Mouse (Mus musculus): ENCODE measurements around the gene Chst7. TPM values are rescaled to one million over a fixed set of nuclear protein-coding genes. Genes with fewer than 3 reads are reported as not detected.

Chst7 gene
- 7.1 and 8.6 TPM in 2 replicates for polyA plus RNA-seq (2015; fragmentation: Nextera tagmentation; extraction: Ambion mirVana)

GRCm38 (mm10) chrX:20059381-20059971, at the start of gene Chst7:
Gene Chst7 (plus strand): TSS chrX:20059560.
- no peaks in the 10 kb centered on the region for H3K9me3 ChIP-seq
- H3K4me3 ChIP-seq: peak within 1 kb of the TSS; percentile 46
- peak; percentile 85 for ATAC-seq (ENCODE audit: low FRiP score, low read depth)
- H3K27ac ChIP-seq (replicated peaks): no peak within 1 kb of the TSS
- H3K4me1 ChIP-seq (replicated peaks): no peaks in the 10 kb centered on the region
- H3K4me2 ChIP-seq: peak within 1 kb of the TSS; percentile 74
- H3K27me3 ChIP-seq: no peaks in the 10 kb centered on the region
- peak within 1 kb of the TSS; percentile 28 for H3K9ac ChIP-seq
- H3K36me3 ChIP-seq: no peaks in the 10 kb centered on the region
- 25% methylated on average over 40 of the region's 40 CpGs for WGBS

- Histone ChIP-seq H3K9me3 (no peaks in the 10 kb centered on the region), H3K4me3 (no peak overlapping the region), H3K27ac (replicated peaks) (no peak overlapping the region), H3K36me3 (no peaks in the 10 kb centered on the region), H3K27me3 (no peaks in the 10 kb centered on the region), H3K4me2 (no peak overlapping the region), H3K4me1 (replicated peaks) (no peaks in the 10 kb centered on the region), H3K9ac (no peak overlapping the region)
- WGBS: 94% methylated on average over 2 of the region's 2 CpGs
- no peak for ATAC-seq (ENCODE audit: low FRiP score, low read depth)
Measured at GRCm38 (mm10) chrX:20012211-20012610, 47.1 kb upstream of the Chst7 start.

- Histone ChIP-seq H3K27ac (replicated peaks) (no peak overlapping the region), H3K9me3 (no peaks in the 10 kb centered on the region), H3K36me3 (no peaks in the 10 kb centered on the region), H3K27me3 (no peaks in the 10 kb centered on the region), H3K4me3 (no peak overlapping the region), H3K4me1 (replicated peaks) (no peaks in the 10 kb centered on the region), H3K9ac (no peak overlapping the region), H3K4me2 (no peak overlapping the region)
- no peak for ATAC-seq (ENCODE audit: low FRiP score, low read depth)
- 39% methylated on average over 2 of the region's 2 CpGs for WGBS
Measured at GRCm38 (mm10) chrX:20020942-20021341, 38.4 kb upstream of the Chst7 start.

GRCm38 (mm10) chrX:20060096-20060768, 872 bp downstream of the Chst7 start:
- Histone ChIP-seq H3K27ac (replicated peaks) (no peak overlapping the region), H3K36me3 (no peaks in the 10 kb centered on the region), H3K27me3 (no peaks in the 10 kb centered on the region), H3K4me2 (peak overlapping the region; percentile 74), H3K9me3 (no peaks in the 10 kb centered on the region), H3K9ac (peak overlapping the region; percentile 28), H3K4me1 (replicated peaks) (no peaks in the 10 kb centered on the region), H3K4me3 (peak overlapping the region; percentile 46)
- ATAC-seq (ENCODE audit: low FRiP score, low read depth): peak; percentile 65
- 20% methylated on average over 60 of the region's 65 CpGs for WGBS

GRCm38 (mm10) chrX:20060769-20061315, 1.5 kb downstream of the Chst7 start:
- H3K4me1 ChIP-seq (replicated peaks): no peaks in the 10 kb centered on the region
- WGBS: 22% methylated on average over 47 of the region's 47 CpGs
- peak overlapping the region; percentile 74 for H3K4me2 ChIP-seq
- no peak overlapping the region for H3K27ac ChIP-seq (replicated peaks)
- peak; percentile 49; the same call in 1 of the 2 replicates for ATAC-seq (ENCODE audit: low FRiP score, low read depth)
- no peaks in the 10 kb centered on the region for H3K9me3 ChIP-seq
- H3K9ac ChIP-seq: peak overlapping the region; percentile 28; the same call in 1 of the 2 replicates
- H3K4me3 ChIP-seq: peak overlapping the region; percentile 46
- no peaks in the 10 kb centered on the region for H3K36me3 ChIP-seq
- H3K27me3 ChIP-seq: no peaks in the 10 kb centered on the region

GRCm38 (mm10) chrX:20061764-20062480, 2.6 kb downstream of the Chst7 start:
- Histone ChIP-seq H3K9ac (no peak overlapping the region), H3K27ac (replicated peaks) (no peak overlapping the region), H3K4me3 (no peak overlapping the region), H3K9me3 (no peaks in the 10 kb centered on the region), H3K36me3 (no peaks in the 10 kb centered on the region), H3K27me3 (no peaks in the 10 kb centered on the region), H3K4me2 (peak overlapping the region; percentile 74), H3K4me1 (replicated peaks) (no peaks in the 10 kb centered on the region)
- ATAC-seq (ENCODE audit: low FRiP score, low read depth): no peak
- WGBS: 39% methylated on average over 3 of the region's 3 CpGs

GRCm38 (mm10) chrX:20066636-20067035, 7.3 kb downstream of the Chst7 start:
- Histone ChIP-seq H3K4me1 (replicated peaks) (no peaks in the 10 kb centered on the region), H3K9me3 (no peaks in the 10 kb centered on the region), H3K36me3 (no peaks in the 10 kb centered on the region), H3K27me3 (no peaks in the 10 kb centered on the region), H3K9ac (no peak overlapping the region), H3K4me2 (no peak overlapping the region), H3K27ac (replicated peaks) (no peak overlapping the region), H3K4me3 (no peak overlapping the region)
- ATAC-seq (ENCODE audit: low FRiP score, low read depth): no peak

GRCm38 (mm10) chrX:20070196-20070595, 10.8 kb downstream of the Chst7 start:
- ATAC-seq (ENCODE audit: low FRiP score, low read depth): no peak
- Histone ChIP-seq H3K9ac (no peak overlapping the region), H3K4me3 (no peak overlapping the region), H3K36me3 (no peaks in the 10 kb centered on the region), H3K27ac (replicated peaks) (no peak overlapping the region), H3K27me3 (no peaks in the 10 kb centered on the region), H3K9me3 (no peaks in the 10 kb centered on the region), H3K4me1 (replicated peaks) (no peaks in the 10 kb centered on the region), H3K4me2 (no peak overlapping the region)
- WGBS: 50% methylated on average over 4 of the region's 4 CpGs

- no peaks in the 10 kb centered on the region for H3K4me1 ChIP-seq (replicated peaks)
- no peak overlapping the region for H3K9ac ChIP-seq
- 70% methylated on average over 2 of the region's 2 CpGs for WGBS
- no peak overlapping the region for H3K4me3 ChIP-seq
- no peaks in the 10 kb centered on the region for H3K36me3 ChIP-seq
- H3K9me3 ChIP-seq: no peaks in the 10 kb centered on the region
- H3K27ac ChIP-seq (replicated peaks): no peak overlapping the region
- no peak overlapping the region for H3K4me2 ChIP-seq
- no peak for ATAC-seq (ENCODE audit: low FRiP score, low read depth)
- no peaks in the 10 kb centered on the region for H3K27me3 ChIP-seq
Measured at GRCm38 (mm10) chrX:20117717-20118116, 58.4 kb downstream of the Chst7 start.

GRCm38 (mm10) chrX:20125481-20125880, 66.1 kb downstream of the Chst7 start:
- H3K27ac ChIP-seq (replicated peaks): no peak overlapping the region

GRCm38 (mm10) chrX:20128951-20129350, 69.6 kb downstream of the Chst7 start:
- H3K36me3 ChIP-seq: no peaks in the 10 kb centered on the region
- H3K4me3 ChIP-seq: no peak overlapping the region
- H3K27me3 ChIP-seq: no peaks in the 10 kb centered on the region
- no peak overlapping the region for H3K4me2 ChIP-seq
- no peaks in the 10 kb centered on the region for H3K4me1 ChIP-seq (replicated peaks)
- H3K9ac ChIP-seq: no peak overlapping the region
- no peaks in the 10 kb centered on the region for H3K9me3 ChIP-seq
- no peak for ATAC-seq (ENCODE audit: low FRiP score, low read depth)
- H3K27ac ChIP-seq (replicated peaks): no peak overlapping the region

More at GRCm38 (mm10) chrX:20125481-20125880, 66.1 kb downstream of the Chst7 start:
- Histone ChIP-seq H3K9me3 (no peaks in the 10 kb centered on the region), H3K4me1 (replicated peaks) (no peaks in the 10 kb centered on the region), H3K4me3 (no peak overlapping the region), H3K9ac (no peak overlapping the region), H3K27me3 (no peaks in the 10 kb centered on the region), H3K36me3 (no peaks in the 10 kb centered on the region), H3K4me2 (no peak overlapping the region)
- no peak for ATAC-seq (ENCODE audit: low FRiP score, low read depth)
- WGBS: 75% methylated on average over 2 of the region's 2 CpGs

- no peak overlapping the region for H3K27ac ChIP-seq (replicated peaks)
- no peaks in the 10 kb centered on the region for H3K27me3 ChIP-seq
- H3K4me2 ChIP-seq: no peak overlapping the region
- 85% methylated on average over 1 of the region's 1 CpGs for WGBS
- no peaks in the 10 kb centered on the region for H3K4me1 ChIP-seq (replicated peaks)
- no peak overlapping the region for H3K4me3 ChIP-seq
- no peak for ATAC-seq (ENCODE audit: low FRiP score, low read depth)
- no peak overlapping the region for H3K9ac ChIP-seq
- no peaks in the 10 kb centered on the region for H3K9me3 ChIP-seq
- H3K36me3 ChIP-seq: no peaks in the 10 kb centered on the region
Measured at GRCm38 (mm10) chrX:20129466-20129865, 70.1 kb downstream of the Chst7 start.
